Mouse (Mus musculus) kidney, adult 18-20 months (tissue): ENCODE measurements at regions not wholly inside any gene's neighbourhood (a gene's known extent, or its start where the extent isn't known, plus 50 kb on each side); places are given as distances from the start of the nearest gene placed in this dataset.

Experiments
- DNase-seq: peaks from one replicate; pipeline ENCODE4 v3.0.0; 2021

DNA sequence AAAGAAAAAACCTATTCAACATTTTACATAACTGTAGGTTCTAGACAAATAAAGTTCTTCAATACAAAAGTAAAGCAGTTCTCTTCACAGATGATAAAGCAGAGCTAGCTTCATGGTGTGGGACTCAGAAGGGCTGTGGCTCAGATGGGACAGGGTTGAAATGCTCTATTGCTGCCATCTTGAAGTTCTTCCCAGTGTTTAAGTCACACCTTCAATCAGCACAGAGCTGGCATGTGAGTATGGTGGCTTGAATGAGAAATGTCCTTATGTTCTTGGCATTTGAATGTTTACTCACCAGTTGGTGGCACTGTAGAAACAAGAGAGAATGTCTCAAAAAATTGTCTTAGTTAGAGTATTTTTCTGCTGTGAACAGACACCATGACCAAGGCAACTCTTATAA, 330.9 kb upstream of the 1700056E22Rik start:
- DNase-seq: no peak

DNA sequence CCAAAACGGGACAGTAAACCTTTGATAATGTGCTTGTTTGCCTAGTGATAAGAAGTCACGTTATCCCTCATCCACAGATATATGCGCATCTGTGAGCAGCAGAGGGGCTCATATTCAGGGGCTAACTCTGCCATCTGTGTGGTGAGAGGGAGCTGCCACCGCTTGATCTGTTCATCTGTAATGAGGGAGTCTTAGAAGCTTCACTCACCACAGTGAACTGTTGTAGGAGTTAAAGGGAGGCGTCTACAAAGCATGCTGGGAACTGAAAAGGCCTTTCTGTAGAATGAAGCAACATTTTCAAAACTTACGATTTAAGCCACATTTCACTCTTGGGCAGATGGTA, 324.1 kb upstream of the 1700056E22Rik start:
- no peak for DNase-seq

DNA sequence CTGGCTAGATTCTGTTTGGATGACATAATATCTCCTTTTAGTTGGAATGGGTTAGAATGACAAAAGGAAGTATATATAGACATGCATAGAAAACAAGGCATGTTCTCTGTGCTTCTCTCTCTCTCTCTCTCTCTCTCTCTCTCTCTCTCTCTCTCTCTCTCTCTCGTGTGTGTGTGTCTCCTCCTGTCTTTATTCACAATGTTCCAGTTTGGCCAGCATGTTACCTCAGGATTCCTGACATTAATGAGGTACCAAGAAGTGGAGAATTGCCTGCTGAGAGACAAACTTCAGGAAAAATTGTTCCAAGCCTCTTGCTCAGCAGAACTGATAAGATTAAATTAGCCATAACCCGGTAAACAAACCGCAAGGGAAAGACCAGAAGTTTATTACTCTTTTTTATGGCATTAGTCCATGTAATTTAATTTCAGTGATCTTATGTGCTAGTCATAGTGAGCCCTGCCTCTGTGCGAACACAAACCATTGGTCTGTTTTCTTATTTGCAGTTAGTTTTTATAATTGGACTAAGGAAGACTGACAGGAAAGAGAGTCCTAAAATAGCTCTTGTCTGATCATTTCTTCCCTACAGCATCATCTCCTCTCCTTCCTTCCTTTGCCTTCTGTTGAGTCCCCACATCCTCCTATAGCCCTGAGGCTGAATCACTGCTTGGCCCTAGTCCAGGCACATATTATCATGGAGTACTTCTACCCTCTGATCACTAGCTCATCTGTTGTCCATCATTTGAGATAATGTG, 323.5 kb upstream of the 1700056E22Rik start:
- no peak for DNase-seq

- DNase-seq: no peak
Measured at GRCm38 (mm10) chr1:184353832-184354449, 319.8 kb upstream of the 1700056E22Rik start.

- DNase-seq: no peak
Measured at GRCm38 (mm10) chr1:184351760-184352159, 317.7 kb upstream of the 1700056E22Rik start.

GRCm38 (mm10) chr1:184344829-184345228, 310.7 kb upstream of the 1700056E22Rik start:
- no peak for DNase-seq

GRCm38 (mm10) chr1:184335952-184336351, 301.9 kb upstream of the 1700056E22Rik start:
- DNase-seq: no peak

DNA sequence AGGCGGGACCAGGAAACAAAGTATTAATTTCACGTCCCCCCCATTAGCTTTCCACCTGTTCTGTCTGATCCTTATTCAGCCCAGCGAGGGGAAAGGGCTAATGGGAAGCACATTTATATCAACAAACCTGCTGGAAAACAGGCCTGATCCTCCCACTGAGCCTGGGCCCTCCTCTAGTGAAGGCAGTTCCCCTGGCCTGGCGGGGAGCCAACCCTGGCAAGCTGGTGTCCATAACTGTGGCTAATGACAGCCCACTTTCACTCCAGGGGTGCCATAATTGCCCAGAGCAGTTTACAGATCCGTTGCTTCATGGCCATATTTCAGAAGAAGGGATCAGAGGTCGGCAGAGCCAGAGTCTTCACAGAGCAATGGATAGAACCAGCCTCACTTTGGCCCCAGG, 301.2 kb upstream of the 1700056E22Rik start:
- no peak for DNase-seq

- DNase-seq: no peak
Measured at GRCm38 (mm10) chr1:184334818-184335217, 300.7 kb upstream of the 1700056E22Rik start.

- no peak for DNase-seq
Measured at GRCm38 (mm10) chr1:184333086-184333485, 299.0 kb upstream of the 1700056E22Rik start.

- DNase-seq: no peak
Measured at GRCm38 (mm10) chr1:184330516-184331350, 296.6 kb upstream of the 1700056E22Rik start.

GRCm38 (mm10) chr1:184326191-184326590, 292.1 kb upstream of the 1700056E22Rik start:
- DNase-seq: no peak

- no peak for DNase-seq
Measured at GRCm38 (mm10) chr1:184324234-184324633, 290.1 kb upstream of the 1700056E22Rik start.

GRCm38 (mm10) chr1:184320521-184321177, 286.5 kb upstream of the 1700056E22Rik start:
- no peak for DNase-seq

DNA sequence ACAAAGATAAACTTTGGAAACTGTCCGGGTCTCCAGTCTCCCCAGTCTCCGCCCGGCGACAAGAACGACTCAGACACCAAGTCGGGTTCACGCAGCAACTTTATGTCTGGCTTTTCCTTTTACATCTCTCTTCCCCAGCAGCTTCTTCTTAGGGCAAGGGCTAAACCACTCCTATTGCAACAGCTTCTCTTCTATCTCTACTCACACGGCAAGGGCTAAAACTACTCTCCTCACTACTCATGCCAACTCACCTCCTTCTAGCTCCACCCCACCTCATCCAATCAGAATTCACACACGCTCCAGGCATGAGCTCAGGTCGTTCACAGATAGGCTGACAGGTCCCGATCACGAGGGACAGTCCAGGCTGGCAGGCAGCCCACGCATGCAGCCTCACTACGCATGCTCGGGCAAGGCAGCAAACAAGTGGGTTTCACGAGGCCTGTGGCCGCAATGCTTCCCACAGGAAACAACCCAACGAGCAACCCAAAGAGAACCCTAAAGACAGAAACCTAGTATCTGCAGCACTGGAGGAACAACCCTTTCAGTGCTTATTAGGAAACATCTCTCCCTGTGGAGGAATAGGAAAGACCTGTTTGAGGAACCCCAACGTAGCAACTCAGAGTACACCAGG, 276.2 kb upstream of the 1700056E22Rik start:
- DNase-seq: no peak

DNA sequence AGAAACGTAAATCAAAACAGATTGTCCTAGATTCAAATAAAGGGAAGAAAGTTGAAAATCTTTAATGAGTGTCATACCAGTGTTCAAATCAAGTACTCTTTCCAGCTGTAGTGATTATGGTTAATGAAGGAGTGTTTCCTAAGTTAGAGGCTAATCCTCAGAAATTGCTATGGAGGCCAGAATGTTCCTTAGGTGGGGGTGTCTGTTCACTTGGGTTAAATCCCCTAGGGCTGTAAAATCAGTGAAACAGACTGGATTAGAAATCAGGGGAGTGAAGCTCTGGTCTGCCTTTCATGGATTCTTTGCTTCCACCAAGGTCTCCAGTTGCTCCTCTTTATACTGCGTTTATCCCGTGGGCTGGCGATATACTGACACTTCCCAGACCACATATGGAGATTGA, 270.7 kb upstream of the 1700056E22Rik start:
- no peak for DNase-seq

DNA sequence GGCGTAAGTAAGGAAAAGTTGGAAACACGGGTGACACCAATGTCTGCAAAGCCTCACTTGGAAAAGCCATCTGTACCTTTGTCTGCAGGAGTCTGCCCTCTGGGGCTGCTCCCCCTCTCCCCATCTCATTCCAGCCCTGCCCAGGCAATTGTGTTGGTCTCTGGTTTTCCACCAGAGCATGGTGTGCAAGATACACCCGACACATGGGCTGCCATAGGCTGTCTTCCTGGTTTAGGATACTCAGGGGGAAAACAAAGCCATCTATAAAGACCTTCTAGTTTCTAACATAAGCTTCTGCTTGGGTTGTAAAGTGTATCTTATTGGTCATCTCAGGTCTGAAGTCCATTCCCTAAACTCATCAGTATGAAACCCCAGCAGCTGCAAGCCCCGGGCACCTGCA, 270.1 kb upstream of the 1700056E22Rik start:
- DNase-seq: no peak

- no peak for DNase-seq
Measured at GRCm38 (mm10) chr1:184298701-184299100, 264.6 kb upstream of the 1700056E22Rik start.

DNA sequence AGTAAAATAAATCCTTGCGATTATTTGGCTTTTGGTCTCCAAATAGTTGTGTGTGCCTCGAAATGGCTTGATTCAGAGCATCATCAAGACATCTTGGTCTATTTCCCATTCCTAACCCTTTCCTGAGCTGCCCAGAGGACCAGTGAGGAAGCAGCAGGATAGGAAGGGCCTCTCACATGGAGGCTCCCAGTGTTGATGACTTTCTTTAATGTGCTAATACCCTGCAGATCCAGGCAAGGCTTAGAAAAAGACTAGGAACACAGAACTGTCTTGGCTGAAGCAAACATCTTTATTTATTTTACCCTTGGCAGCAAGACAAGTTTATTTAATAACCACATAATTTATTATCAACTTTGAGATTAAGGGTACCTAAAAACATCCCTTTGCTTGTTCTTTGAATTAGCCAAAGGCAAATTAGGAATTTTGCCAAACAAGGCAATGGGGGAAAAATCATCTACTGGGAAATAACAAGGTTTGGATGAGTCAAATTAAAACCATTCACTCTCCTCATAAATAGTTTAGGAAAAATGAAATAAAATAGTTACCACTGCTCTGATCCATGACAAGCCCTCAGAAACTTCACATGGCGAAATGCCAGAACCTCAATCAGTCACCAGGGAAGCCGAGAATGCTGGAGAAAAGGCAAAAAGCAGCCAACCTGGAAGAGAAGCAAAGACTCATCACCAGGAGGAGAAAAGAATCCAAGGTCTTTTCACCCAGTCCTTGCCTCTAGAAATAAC, 263.1 kb upstream of the 1700056E22Rik start:
- no peak for DNase-seq

- no peak for DNase-seq
Measured at GRCm38 (mm10) chr1:184291129-184291528, 257.0 kb upstream of the 1700056E22Rik start.

DNA sequence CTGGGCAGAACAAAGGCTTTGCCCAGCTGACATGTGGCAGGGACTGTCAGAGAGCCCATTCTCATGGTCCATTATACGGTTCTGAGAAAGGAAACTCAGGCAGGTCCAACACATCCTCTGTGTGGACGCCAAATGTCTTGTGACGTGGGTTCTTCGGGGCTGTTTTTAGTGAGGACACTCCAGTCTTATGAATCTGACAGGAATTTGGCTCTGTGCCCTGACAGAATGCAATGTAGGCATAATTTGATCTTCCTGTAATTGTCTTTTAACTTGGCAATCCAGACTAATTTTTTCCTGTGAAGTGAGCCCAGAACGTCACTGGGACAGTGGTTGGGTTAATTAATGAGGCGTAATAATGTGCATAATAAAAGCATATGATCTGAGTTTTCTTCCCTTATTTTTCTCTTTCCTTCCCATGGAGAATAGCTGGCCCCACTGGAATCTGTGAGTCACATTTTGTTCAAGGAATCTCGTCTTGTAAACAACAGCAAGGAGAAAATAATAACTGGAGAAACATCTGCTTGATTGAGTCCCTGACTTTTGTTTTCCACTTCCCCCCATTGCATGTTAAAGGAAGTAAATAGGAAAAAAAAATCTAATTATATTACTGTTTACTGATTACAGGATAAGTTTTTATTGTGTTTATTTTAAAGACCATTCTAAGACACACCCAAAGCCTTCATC, 255.8 kb upstream of the 1700056E22Rik start:
- DNase-seq: peak; percentile 48
